Mouse (Mus musculus) heart, postnatal 4 days (tissue): ENCODE measurements around the gene Eefsec. TPM values are rescaled to one million over a fixed set of nuclear protein-coding genes. Genes with fewer than 3 reads are reported as not detected.
A peak's percentile ranks its signal among the peaks of the same experiment; 100 is the strongest.

Experiments used
- DNase-seq: peaks from one replicate; pipeline ENCODE4 v3.0.0; 2021
- total RNA-seq, 2 experiments: library from RNA; stranded (reverse); gene quantifications; 2 replicates each; pipeline ENCODE4 v1.2.3; 2021

Eefsec gene
- total RNA-seq, result 10 to 100 TPM; 13.2 to 16.8 TPM

- peak; percentile 87 for DNase-seq
Observed at GRCm38 (mm10) chr6:88446063-88447002, at the start of gene Eefsec. Eefsec (minus strand) TSS chr6:88446539.

- DNase-seq, result no peak
Observed at GRCm38 (mm10) chr6:88493712-88494111, 47.4 kb upstream of the Eefsec start.

GRCm38 (mm10) chr6:88490629-88491354 lies 44.5 kb upstream of the Eefsec start:
- no peak for DNase-seq

GRCm38 (mm10) chr6:88489834-88490233 lies 43.5 kb upstream of the Eefsec start:
- DNase-seq, result no peak

- no peak for DNase-seq
Observed at GRCm38 (mm10) chr6:88489026-88489425, 42.7 kb upstream of the Eefsec start.

GRCm38 (mm10) chr6:88486893-88487292 lies 40.6 kb upstream of the Eefsec start:
- DNase-seq, result peak; percentile 71

- no peak for DNase-seq
Observed at GRCm38 (mm10) chr6:88485378-88485777, 39.0 kb upstream of the Eefsec start.

GRCm38 (mm10) chr6:88483913-88484312 lies 37.6 kb upstream of the Eefsec start:
- no peak for DNase-seq

- peak; percentile 49 for DNase-seq
Observed at GRCm38 (mm10) chr6:88483111-88483510, 36.8 kb upstream of the Eefsec start.

- DNase-seq, result no peak
Observed at GRCm38 (mm10) chr6:88480421-88480820, 34.1 kb upstream of the Eefsec start.

GRCm38 (mm10) chr6:88469878-88470277 lies 23.5 kb upstream of the Eefsec start:
- DNase-seq, result no peak

- DNase-seq, result peak; percentile 94
Observed at GRCm38 (mm10) chr6:88465181-88465920, 19.0 kb upstream of the Eefsec start, which contains the start of gene Ruvbl1. Ruvbl1 (plus strand) TSS chr6:88465409.

GRCm38 (mm10) chr6:88454545-88454944 lies 8.2 kb upstream of the Eefsec start:
- DNase-seq, result no peak

GRCm38 (mm10) chr6:88447454-88447853 lies 1.1 kb upstream of the Eefsec start:
- DNase-seq, result no peak

- no peak for DNase-seq
Observed at GRCm38 (mm10) chr6:88445661-88446060, 678 bp downstream of the Eefsec start.

GRCm38 (mm10) chr6:88444076-88444750 lies 2.1 kb downstream of the Eefsec start:
- DNase-seq, result no peak

- DNase-seq, result no peak
Observed at GRCm38 (mm10) chr6:88443446-88443845, 2.9 kb downstream of the Eefsec start.

- no peak for DNase-seq
Observed at GRCm38 (mm10) chr6:88442551-88442950, 3.8 kb downstream of the Eefsec start.

GRCm38 (mm10) chr6:88439056-88439455 lies 7.3 kb downstream of the Eefsec start:
- no peak for DNase-seq

GRCm38 (mm10) chr6:88435609-88436008 lies 10.7 kb downstream of the Eefsec start:
- DNase-seq, result no peak

- peak; percentile 67 for DNase-seq
Observed at GRCm38 (mm10) chr6:88431202-88431601, 15.1 kb downstream of the Eefsec start.
